ENCODE assay signal across 13 mouse cellular contexts in genomic region chr6:90807581-90807980, GRCm38 (mm10).
DNase-seq lines count a peak whose midpoint lies in the region; ATAC-seq and TF ChIP-seq lines count a peak whose summit lies in the region.
"Had no signal": no experiment of that assay in that cellular context is flagged by ENCODE, and none has a peak within 500 bp of the region (broad histone marks: within the 10 kb centered on the region; RNA-seq: fewer than 3 reads in every experiment).

No protein-coding gene starts in this region.

- 36% methylated on average over 2 of the region's 2 CpGs for WGBS in hindbrain, postnatal 0 days

- H3K27ac ChIP-seq in left cerebral cortex, adult 2 months: peak overlapping the region; percentile 70; the same call in 1 of the 2 replicates
- H3K27ac ChIP-seq in hindbrain, postnatal 0 days: peak overlapping the region; percentile 70; the same call in 1 of the 2 replicates
- H3K27ac ChIP-seq: embryonic facial prominence, embryonic 13.5 days; liver, embryonic 15.5 days had no signal

- H3K27me3 ChIP-seq in hindbrain, postnatal 0 days (ENCODE audit: insufficient read depth, low read length): no peaks in the 10 kb centered on the region

- H3K36me3 ChIP-seq in hindbrain, postnatal 0 days (ENCODE audit: insufficient read depth, low read length): no peaks in the 10 kb centered on the region
- H3K36me3 ChIP-seq: embryonic facial prominence, embryonic 13.5 days; liver, embryonic 15.5 days had no signal

- no peaks in the 10 kb centered on the region for H3K9me3 ChIP-seq in hindbrain, postnatal 0 days (ENCODE audit: low read length)
- H3K9me3 ChIP-seq: embryonic facial prominence, embryonic 13.5 days; liver, embryonic 15.5 days; megakaryocyte, embryonic 14.5 days had no signal

- H3K4me2 ChIP-seq in hindbrain, postnatal 0 days (ENCODE audit: low read depth, low read length): peak overlapping the region; percentile 60
- H3K4me2 ChIP-seq: embryonic facial prominence, embryonic 13.5 days; liver, embryonic 15.5 days had no signal

- peaks cover 65% of the 10 kb centered on the region for H3K4me1 ChIP-seq in hindbrain, postnatal 0 days (ENCODE audit: insufficient read depth, low read length)
- H3K4me1 ChIP-seq: liver, embryonic 15.5 days had no signal

- peak overlapping the region; percentile 67 for H3K4me3 ChIP-seq in left cerebral cortex, adult 2 months
- no peak overlapping the region for H3K4me3 ChIP-seq in hindbrain, postnatal 0 days (ENCODE audit: low read length)
- H3K4me3 ChIP-seq: embryonic facial prominence, embryonic 13.5 days; liver, embryonic 15.5 days; megakaryocyte, embryonic 14.5 days had no signal

- no peak for ATAC-seq in hindbrain, postnatal 0 days
- ATAC-seq in neutrophil, adult 5-6 weeks (ENCODE audit: extremely low read depth, insufficient number of reproducible peaks, low FRiP score, poor library complexity, severe bottlenecking): 0 out of 2 replicates have a peak, but pooled peaks have one; percentile 14

- no peak overlapping the region for H3K9ac ChIP-seq in hindbrain, postnatal 0 days (replicated peaks; ENCODE audit: low read length)
- H3K9ac ChIP-seq: embryonic facial prominence, embryonic 13.5 days; liver, embryonic 15.5 days had no signal

- intact Hi-C loops in left cerebral cortex, adult 2 months (cut with DNase I): no loop called here
- intact Hi-C loops in left cerebral cortex, postnatal 10 days (cut with DNase I): no loop called here
- intact Hi-C loops in left cerebral cortex, postnatal 36 days (cut with DNase I): no loop called here

- peak; percentile 59 for DNase-seq in cerebellum, adult 9-10 months
- no peak for DNase-seq in cerebellum, adult 11 months
- DNase-seq in left cerebral cortex, adult 2 months (ENCODE audit: extremely low spot score in 1 of 2, low spot score in 2 of 2): no peak
- DNase-seq in left cerebral cortex, postnatal 10 days (ENCODE audit: extremely low spot score in 1 of 2, low spot score in 2 of 2): no peak
- no peak for DNase-seq in hindbrain, postnatal 0 days (ENCODE audit: low spot score)
- no peak for DNase-seq in left cerebral cortex, postnatal 36 days (ENCODE audit: low spot score in 2 of 2)
- no peak for DNase-seq in layer of hippocampus, postnatal 36 days
- DNase-seq: gastrocnemius, postnatal 10 days; kidney, adult 9 months had no signal

- TF ChIP-seq CTCF in left cerebral cortex, adult 2 months (IDR thresholded peaks at IDR 0.05): no peak
- no peak for TF ChIP-seq CTCF in hindbrain, postnatal 0 days (IDR thresholded peaks at IDR 0.05; ENCODE audit: low read depth)
